Mouse (Mus musculus) E14TG2a.4 (cell line): Measurements from ENCODE around the gene Mcoln1.

Experiments used
- CTCF ChIP-seq: conservative IDR thresholded peaks from 2 replicates; pipeline ENCODE4 v1.5.1; 2014; ENCODE audit warnings: low read length
- NANOG ChIP-seq: IDR thresholded peaks from 2 replicates; pipeline ENCODE4 v1.6.1; 2014; ENCODE audit warnings: borderline replicate concordance, low read length, mixed read lengths
- POU5F1 ChIP-seq: IDR thresholded peaks from 2 replicates; pipeline ENCODE4 v1.6.1; 2014; ENCODE audit warnings: low read length, borderline replicate concordance

GRCm38 (mm10) chr8:3467006-3467885 lies 33.0 kb upstream of the Mcoln1 start, which contains the start of gene Pex11g:
- TF ChIP-seq CTCF (no peak), NANOG (no peak), POU5F1 (no peak)
